Mouse (Mus musculus): ENCODE data around the gene Cd248. TPM values are rescaled to one million over a fixed set of nuclear protein-coding genes. Genes with fewer than 3 reads are reported as not detected.

Gene Cd248
- polyA plus RNA-seq, 1 experiment: 4.9 TPM

- TF ChIP-seq POLR2A (IDR thresholded peaks at IDR 0.05; ENCODE audit: borderline replicate concordance, insufficient read depth, low read length): no peak
- TF ChIP-seq CTCF (IDR thresholded peaks at IDR 0.05; ENCODE audit: borderline replicate concordance, insufficient read depth, low read depth, low read length): no peak
- Histone ChIP-seq H3K4me3 (replicated peaks; ENCODE audit: insufficient read depth, low read depth, low read length) (no peak overlapping the region), H3K27me3 (ENCODE audit: control insufficient read depth, insufficient read depth, low read length) (no peaks in the 10 kb centered on the region), H3K4me1 (ENCODE audit: control insufficient read depth, insufficient read depth, low read length) (peaks cover 14% of the 10 kb centered on the region), H3K27ac (ENCODE audit: insufficient read depth, low read length) (no peak overlapping the region)
- peak in 1 of 2 experiments; percentile 26 for DNase-seq
- WGBS: 74% methylated on average over 18 of the region's 18 CpGs
These were observed 39.8 kb downstream of the Cd248 start for GRCm38 (mm10) chr19:5107556-5108270.

GRCm38 (mm10) chr19:5108271-5108575, 40.3 kb downstream of the Cd248 start:
- no peak for TF ChIP-seq CTCF (IDR thresholded peaks at IDR 0.05; ENCODE audit: borderline replicate concordance, insufficient read depth, low read depth, low read length)
- no peak for TF ChIP-seq POLR2A (IDR thresholded peaks at IDR 0.05; ENCODE audit: borderline replicate concordance, insufficient read depth, low read length)
- Histone ChIP-seq H3K27me3 (ENCODE audit: control insufficient read depth, insufficient read depth, low read length) (no peaks in the 10 kb centered on the region), H3K4me3 (replicated peaks; ENCODE audit: insufficient read depth, low read depth, low read length) (no peak overlapping the region), H3K4me1 (ENCODE audit: control insufficient read depth, insufficient read depth, low read length) (peaks cover 14% of the 10 kb centered on the region), H3K27ac (ENCODE audit: insufficient read depth, low read length) (no peak overlapping the region)
- WGBS: 26% methylated on average over 5 of the region's 5 CpGs
- DNase-seq: peak in 1 of 2 experiments; percentile 34

- no peak for TF ChIP-seq POLR2A (IDR thresholded peaks at IDR 0.05; ENCODE audit: borderline replicate concordance, insufficient read depth, low read length)
- no peak for TF ChIP-seq CTCF (IDR thresholded peaks at IDR 0.05; ENCODE audit: borderline replicate concordance, insufficient read depth, low read depth, low read length)
- Histone ChIP-seq H3K4me3 (replicated peaks; ENCODE audit: insufficient read depth, low read depth, low read length) (no peak overlapping the region), H3K27me3 (ENCODE audit: control insufficient read depth, insufficient read depth, low read length) (no peaks in the 10 kb centered on the region), H3K4me1 (ENCODE audit: control insufficient read depth, insufficient read depth, low read length) (peaks cover 15% of the 10 kb centered on the region), H3K27ac (ENCODE audit: insufficient read depth, low read length) (no peak overlapping the region)
- 70% methylated on average over 4 of the region's 4 CpGs for WGBS
- DNase-seq: no peak
These were observed 40.8 kb downstream of the Cd248 start for GRCm38 (mm10) chr19:5108702-5109101.

- H3K27me3 ChIP-seq (ENCODE audit: control insufficient read depth, insufficient read depth, low read length): no peaks in the 10 kb centered on the region
- DNase-seq: peak in 1 of 2 experiments; percentile 36
- H3K27ac ChIP-seq (ENCODE audit: insufficient read depth, low read length): no peak overlapping the region
- H3K4me1 ChIP-seq (ENCODE audit: control insufficient read depth, insufficient read depth, low read length): peaks cover 19% of the 10 kb centered on the region
- TF ChIP-seq CTCF (IDR thresholded peaks at IDR 0.05; ENCODE audit: borderline replicate concordance, insufficient read depth, low read depth, low read length) (peak; percentile 38), POLR2A (IDR thresholded peaks at IDR 0.05; ENCODE audit: borderline replicate concordance, insufficient read depth, low read length) (no peak)
- H3K4me3 ChIP-seq (replicated peaks; ENCODE audit: insufficient read depth, low read depth, low read length): no peak overlapping the region
- WGBS: 68% methylated on average over 19 of the region's 19 CpGs
These were observed 42.0 kb downstream of the Cd248 start for GRCm38 (mm10) chr19:5109659-5110453.

GRCm38 (mm10) chr19:5113783-5114182, 45.9 kb downstream of the Cd248 start:
- Histone ChIP-seq H3K27me3 (ENCODE audit: control insufficient read depth, insufficient read depth, low read length) (no peaks in the 10 kb centered on the region), H3K4me3 (replicated peaks; ENCODE audit: insufficient read depth, low read depth, low read length) (no peak overlapping the region), H3K4me1 (ENCODE audit: control insufficient read depth, insufficient read depth, low read length) (peaks cover 10% of the 10 kb centered on the region), H3K27ac (ENCODE audit: insufficient read depth, low read length) (peak overlapping the region; percentile 29)
- 15% methylated on average over 7 of the region's 7 CpGs for WGBS
- DNase-seq: peak; percentile 57 to 58
- TF ChIP-seq POLR2A (IDR thresholded peaks at IDR 0.05; ENCODE audit: borderline replicate concordance, insufficient read depth, low read length) (no peak), CTCF (IDR thresholded peaks at IDR 0.05; ENCODE audit: borderline replicate concordance, insufficient read depth, low read depth, low read length) (no peak)

- peak; percentile 91 to 95 for DNase-seq
- Histone ChIP-seq H3K4me1 (ENCODE audit: control insufficient read depth, insufficient read depth, low read length) (peaks cover 10% of the 10 kb centered on the region), H3K27ac (ENCODE audit: insufficient read depth, low read length) (peak overlapping the region; percentile 79), H3K27me3 (ENCODE audit: control insufficient read depth, insufficient read depth, low read length) (no peaks in the 10 kb centered on the region), H3K4me3 (replicated peaks; ENCODE audit: insufficient read depth, low read depth, low read length) (peak overlapping the region; percentile 89)
- whole genome bisulfite sequencing: 1% methylated on average over 79 of the region's 83 CpGs
- TF ChIP-seq POLR2A (IDR thresholded peaks at IDR 0.05; ENCODE audit: borderline replicate concordance, insufficient read depth, low read length) (peak; percentile 65; the same call in 1 of the 2 replicates), CTCF (IDR thresholded peaks at IDR 0.05; ENCODE audit: borderline replicate concordance, insufficient read depth, low read depth, low read length) (peak; percentile 84)
These were observed 49.9 kb downstream of the Cd248 start for GRCm38 (mm10) chr19:5117494-5118383.

GRCm38 (mm10) chr19:5118384-5118698, 50.5 kb downstream of the Cd248 start, which contains the start of gene Klc2:
Gene Klc2, minus strand, starts transcription at chr19:5118560.
- DNase-seq: no peak
- H3K27ac ChIP-seq (ENCODE audit: insufficient read depth, low read length): peak within 1 kb of the TSS; percentile 79
- 0% methylated on average over 18 of the region's 18 CpGs for WGBS
- H3K27me3 ChIP-seq (ENCODE audit: control insufficient read depth, insufficient read depth, low read length): no peaks in the 10 kb centered on the region
- peak within 1 kb of the TSS; percentile 89 for H3K4me3 ChIP-seq (replicated peaks; ENCODE audit: insufficient read depth, low read depth, low read length)
- TF ChIP-seq CTCF (IDR thresholded peaks at IDR 0.05; ENCODE audit: borderline replicate concordance, insufficient read depth, low read depth, low read length): no peak
- peak; percentile 47; the same call in 1 of the 2 replicates for TF ChIP-seq POLR2A (IDR thresholded peaks at IDR 0.05; ENCODE audit: borderline replicate concordance, insufficient read depth, low read length)
- H3K4me1 ChIP-seq (ENCODE audit: control insufficient read depth, insufficient read depth, low read length): peaks cover 10% of the 10 kb centered on the region

Other genes with a start within 250 kb of the Cd248 start
- 49.5 and 52.7 TPM in 2 replicates for gene Ccs, start 228.7 kb upstream of the Cd248 start, polyA plus RNA-seq (2012; rRNA removed)
- 0.62 and 0.64 TPM in 2 replicates for gene Ccdc87, start 228.7 kb upstream of the Cd248 start, polyA plus RNA-seq (2012; rRNA removed)
- 211 and 216 TPM in 2 replicates for gene Ctsf, start 212.9 kb upstream of the Cd248 start, polyA plus RNA-seq (2012; rRNA removed)
- 1.7 and 2.0 TPM in 2 replicates for gene Actn3, start 190.2 kb upstream of the Cd248 start, polyA plus RNA-seq (2012; rRNA removed)
- 36.2 and 37.0 TPM in 2 replicates for gene Zdhhc24, start 189.4 kb upstream of the Cd248 start, polyA plus RNA-seq (2012; rRNA removed)
- gene Bbs1, start 161.4 kb upstream of the Cd248 start, polyA plus RNA-seq (2012; rRNA removed): 17.6 and 19.2 TPM in 2 replicates
- 61.0 and 61.2 TPM in 2 replicates for gene Dpp3, start 139.8 kb upstream of the Cd248 start, polyA plus RNA-seq (2012; rRNA removed)
- 22.5 and 22.6 TPM in 2 replicates for gene Peli3, start 125.0 kb upstream of the Cd248 start, polyA plus RNA-seq (2012; rRNA removed)
- 68.5 and 74.2 TPM in 2 replicates for gene Mrpl11, start 105.9 kb upstream of the Cd248 start, polyA plus RNA-seq (2012; rRNA removed)
- gene Npas4, start 77.8 kb upstream of the Cd248 start, polyA plus RNA-seq (2012; rRNA removed): 2.5 and 2.9 TPM in 2 replicates
- 23.8 and 24.0 TPM in 2 replicates for gene Slc29a2, start 44.2 kb upstream of the Cd248 start, polyA plus RNA-seq (2012; rRNA removed)
- 104 and 108 TPM in 2 replicates for gene B4gat1, start 29.3 kb upstream of the Cd248 start, polyA plus RNA-seq (2012; rRNA removed)
- gene AC124502.3, start 29.2 kb upstream of the Cd248 start, polyA plus RNA-seq (2012; rRNA removed): 5.0 and 5.7 TPM in 2 replicates
- 17.6 and 20.8 TPM in 2 replicates for gene Brms1, start 26.7 kb upstream of the Cd248 start, polyA plus RNA-seq (2012; rRNA removed)
- 2.8 and 3.7 TPM in 2 replicates for gene Rin1, start 17.6 kb upstream of the Cd248 start, polyA plus RNA-seq (2012; rRNA removed)
- 84.0 and 102 TPM in 2 replicates for gene Tmem151a, start 17.5 kb downstream of the Cd248 start, polyA plus RNA-seq (2012; rRNA removed)
- gene Yif1a, start 20.5 kb downstream of the Cd248 start, polyA plus RNA-seq (2012; rRNA removed): 98.4 and 103 TPM in 2 replicates
- gene Cnih2, start 30.4 kb downstream of the Cd248 start, polyA plus RNA-seq (2012; rRNA removed): 89.3 and 90.3 TPM in 2 replicates
- gene Rab1b, start 39.0 kb downstream of the Cd248 start, polyA plus RNA-seq (2012; rRNA removed): 191 and 195 TPM in 2 replicates
- 318 and 338 TPM in 2 replicates for gene Klc2, start 50.5 kb downstream of the Cd248 start, polyA plus RNA-seq (2012; rRNA removed)
- 26.7 and 28.0 TPM in 2 replicates for gene Pacs1, start 205.0 kb downstream of the Cd248 start, polyA plus RNA-seq (2012; rRNA removed)
- 175 and 181 TPM in 2 replicates for gene Sf3b2, start 227.4 kb downstream of the Cd248 start, polyA plus RNA-seq (2012; rRNA removed)
- 49.2 and 55.9 TPM in 2 replicates for gene Gal3st3, start 230.3 kb downstream of the Cd248 start, polyA plus RNA-seq (2012; rRNA removed)

All from cerebellum, adult 2 months (tissue).